Mouse (Mus musculus) liver (tissue): ENCODE results near the gene Gng5.

Experiments
- DNase-seq: peaks from one replicate; pipeline ENCODE4 v3.0.0-alpha.2; 2020; ENCODE audit warnings: mixed read lengths

Gng5 gene

DNA sequence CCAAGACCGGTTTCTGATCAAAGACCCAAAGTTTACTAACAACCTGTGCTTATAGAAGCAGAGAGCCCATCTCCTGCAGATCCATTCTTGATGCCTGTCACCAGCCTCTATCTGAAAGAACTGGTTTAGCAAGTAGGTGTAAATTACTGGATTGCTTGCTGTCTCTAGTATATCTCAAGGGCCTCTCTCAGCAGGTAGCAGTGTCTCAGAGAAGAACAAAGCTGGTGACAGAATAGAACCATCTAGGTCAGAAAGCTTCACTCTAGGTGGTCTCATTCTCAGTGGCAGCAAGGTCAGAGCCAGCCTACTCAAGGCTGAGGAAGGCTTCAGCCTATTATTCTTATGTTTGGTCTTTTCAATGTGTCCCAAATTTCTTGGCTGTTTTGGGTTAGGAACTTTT lies 44.0 kb downstream of the Gng5 start:
- DNase-seq, result no peak

DNA sequence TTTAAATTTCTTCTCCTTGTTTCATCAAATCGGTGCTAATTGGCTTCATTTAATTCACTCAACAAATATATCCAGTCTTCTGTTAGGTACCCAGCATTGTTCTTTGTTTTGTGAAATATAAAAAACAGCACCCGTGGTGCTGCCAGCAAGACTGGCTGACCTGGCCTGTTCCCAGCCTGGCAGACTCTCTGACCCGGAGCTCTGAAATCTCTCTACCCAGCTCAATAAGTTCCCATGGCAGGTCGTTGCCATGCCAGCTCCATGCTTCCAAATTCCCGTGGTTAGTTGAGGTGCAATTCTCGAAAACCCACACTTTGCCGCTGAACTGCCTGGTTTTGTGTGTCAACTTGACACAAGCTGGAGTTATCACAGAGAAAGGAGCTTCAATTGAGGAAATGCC lies 55.2 kb downstream of the Gng5 start:
- no peak for DNase-seq
